ENCODE assay signal across 8 mouse cellular contexts in the genomic region with DNA sequence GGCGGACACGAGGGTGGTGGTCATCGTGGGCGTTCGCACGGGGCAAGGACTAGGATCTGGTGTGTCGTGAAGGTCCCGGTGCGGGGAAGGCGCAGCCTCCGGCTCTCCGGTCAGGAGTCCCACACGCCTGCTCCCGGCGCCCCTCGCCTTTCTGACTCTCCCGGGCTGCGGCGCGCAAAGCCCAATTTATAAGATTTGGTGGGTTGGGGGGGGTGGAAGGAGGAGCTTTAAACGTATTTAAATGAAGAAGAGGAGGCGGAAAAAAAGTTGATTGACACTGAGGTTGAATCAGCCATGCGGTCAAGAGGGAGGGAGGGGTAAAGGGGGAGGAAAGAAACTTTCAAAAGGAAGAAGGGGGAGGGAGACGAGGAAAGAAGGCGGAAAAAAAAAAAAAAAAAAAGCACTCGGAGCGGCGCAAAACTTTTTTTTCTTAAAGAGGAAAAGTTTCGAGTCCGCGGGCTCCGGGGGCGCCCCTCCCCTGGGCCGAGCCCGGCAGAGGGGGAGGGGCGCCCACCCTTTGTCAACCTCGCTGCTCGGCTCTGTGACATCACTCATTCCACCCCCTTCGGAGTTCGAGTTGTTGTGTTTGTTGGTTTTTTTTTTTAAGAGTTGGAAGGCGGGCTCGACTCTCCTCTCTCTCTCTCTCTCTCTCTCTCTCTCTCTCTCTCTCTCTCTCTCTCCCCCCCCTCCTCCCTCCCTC. TPM values are rescaled to one million over a fixed set of nuclear protein-coding genes. Genes with fewer than 3 reads are reported as not detected.
DNase-seq lines count a peak whose midpoint lies in the region; ATAC-seq and TF ChIP-seq lines count a peak whose summit lies in the region.

A gene (minus strand): TSS at position 162 of the 700 bp plus-strand sequence.

- TF ChIP-seq EP300 in heart, postnatal 0 days (IDR thresholded peaks at IDR 0.05; ENCODE audit: low read depth), result peak; percentile 66; the same call in 1 of the 2 replicates

- H3K4me2 ChIP-seq in forebrain, embryonic 11.5 days (ENCODE audit: low read depth, low read length, severe bottlenecking), result peak within 1 kb of the TSS; percentile 98
- H3K4me2 ChIP-seq in heart, postnatal 0 days (ENCODE audit: low read depth, low read length), result peak within 1 kb of the TSS; percentile 68

- no peaks in the 10 kb centered on the region for H3K9me3 ChIP-seq in forebrain, embryonic 11.5 days (ENCODE audit: control insufficient read depth, low read length)
- H3K9me3 ChIP-seq in heart, postnatal 0 days (replicated peaks; ENCODE audit: control insufficient read depth, low read length), result no peaks in the 10 kb centered on the region

- H3K4me1 ChIP-seq in forebrain, embryonic 11.5 days (replicated peaks; ENCODE audit: control insufficient read depth, insufficient read depth, low read length), result peaks cover 8% of the 10 kb centered on the region; the same call in 1 of the 2 replicates
- peaks cover 13% of the 10 kb centered on the region; the same call in 1 of the 2 replicates for H3K4me1 ChIP-seq in heart, postnatal 0 days (ENCODE audit: control insufficient read depth, insufficient read depth)
- H3K4me1 ChIP-seq in lung, adult 2 months (ENCODE audit: control insufficient read depth, insufficient read depth, low read length), result peaks cover 7% of the 10 kb centered on the region; the same call in 1 of the 2 replicates

- TF ChIP-seq POLR2A in lung, adult 2 months (IDR thresholded peaks at IDR 0.05; ENCODE audit: borderline replicate concordance, extremely low read depth, low read depth, low read length), result peak; percentile 100

- peak within 1 kb of the TSS; percentile 98 for H3K27ac ChIP-seq in forebrain, embryonic 11.5 days (ENCODE audit: low read depth, low read length)
- H3K27ac ChIP-seq in heart, postnatal 0 days (ENCODE audit: low read depth), result peak within 1 kb of the TSS; percentile 97

- peaks cover 6% of the 10 kb centered on the region for H3K36me3 ChIP-seq in forebrain, embryonic 11.5 days (ENCODE audit: control insufficient read depth, insufficient read depth, low read length)
- peaks cover 11% of the 10 kb centered on the region for H3K36me3 ChIP-seq in heart, postnatal 0 days (replicated peaks; ENCODE audit: control insufficient read depth, insufficient read depth, low read length)

- peak within 1 kb of the TSS; percentile 89 for H3K4me3 ChIP-seq in forebrain, embryonic 11.5 days (ENCODE audit: low read depth, low read length)
- H3K4me3 ChIP-seq in heart, postnatal 0 days (ENCODE audit: low read depth, low read length), result peak within 1 kb of the TSS; percentile 96
- H3K4me3 ChIP-seq in lung, adult 2 months (replicated peaks; ENCODE audit: extremely low read depth, low read depth, low read length), result peak within 1 kb of the TSS; percentile 98

- H3K9ac ChIP-seq in forebrain, embryonic 11.5 days (ENCODE audit: low read length), result peak within 1 kb of the TSS; percentile 98
- peak within 1 kb of the TSS; percentile 96 for H3K9ac ChIP-seq in heart, postnatal 0 days (replicated peaks; ENCODE audit: low read depth, low read length)

- peak; percentile 68 for ATAC-seq in forebrain, embryonic 11.5 days (replicated peaks; ENCODE audit: low FRiP score)
- ATAC-seq in heart, postnatal 0 days (ENCODE audit: insufficient read depth, low read depth), result peak; percentile 73
- peak; percentile 47 for ATAC-seq in neutrophil, adult 5-6 weeks (ENCODE audit: extremely low read depth, insufficient number of reproducible peaks, low FRiP score, poor library complexity, severe bottlenecking)

- peak; percentile 97 for DNase-seq in CD4-positive, CD25-positive, alpha-beta regulatory T cell, adult 2 months (ENCODE audit: low read depth, low spot score)
- peak; percentile 93 to 95 for DNase-seq in adrenal gland, postnatal 36 days
- DNase-seq in forebrain, embryonic 11.5 days (ENCODE audit: low spot score), result peak; percentile 96
- peak; percentile 100 for DNase-seq in heart, postnatal 0 days (ENCODE audit: low spot score)
- peak; percentile 95 to 98 for DNase-seq in kidney, postnatal 36 days
- peak; percentile 97 for DNase-seq in lung, adult 2 months
- peak; percentile 97 for DNase-seq in thymus, postnatal 0 days (ENCODE audit: low spot score)

- WGBS in forebrain, embryonic 11.5 days, result under 1% methylated on average over 40 of the region's 42 CpGs
- under 1% methylated on average over 42 of the region's 42 CpGs for WGBS in heart, postnatal 0 days
- WGBS in lung, adult 2 months, result under 1% methylated on average over 42 of the region's 42 CpGs

- no peak for TF ChIP-seq CTCF in heart, postnatal 0 days (IDR thresholded peaks at IDR 0.05; ENCODE audit: low read depth)
- no peak for TF ChIP-seq CTCF in lung, adult 2 months (IDR thresholded peaks at IDR 0.05; ENCODE audit: insufficient read depth, low read length)

- no peaks in the 10 kb centered on the region for H3K27me3 ChIP-seq in forebrain, embryonic 11.5 days (ENCODE audit: control insufficient read depth, insufficient read depth, low read length)
- no peaks in the 10 kb centered on the region for H3K27me3 ChIP-seq in heart, postnatal 0 days (ENCODE audit: control insufficient read depth, insufficient read depth, low read length)

RNA-seq across cellular contexts. Expression of the gene that starts here (rescaled TPM):
- 100 to 1,000 TPM; 230 to 283 TPM for total RNA-seq in adrenal gland, postnatal 36 days (2021)
- polyA plus RNA-seq in forebrain, embryonic 11.5 days (2014; fragmentation: Nextera tagmentation; extraction: Ambion mirVana), result 164 and 173 TPM in 2 replicates
- 80.6 and 85.1 TPM in 2 replicates for total RNA-seq in heart, postnatal 0 days (2014; rRNA removed; ENCODE audit: low replicate concordance)
- 60.3 and 69.6 TPM in 2 replicates for polyA plus RNA-seq in heart, postnatal 0 days (2015; fragmentation: Nextera tagmentation; extraction: Ambion mirVana)
- polyA plus RNA-seq in lung, adult 2 months (2012; rRNA removed), result 261 and 286 TPM in 2 replicates
- 142 and 166 TPM in 2 replicates for total RNA-seq in neutrophil, adult 5-6 weeks (2017)
- 63.4 and 69.7 TPM in 2 replicates for polyA plus RNA-seq in thymus, postnatal 0 days (2015; fragmentation: Nextera tagmentation; extraction: Ambion mirVana)

Comparison
In these comparisons a context has a peak if more than half of its experiments do, and no peak if none do; other contexts are left out.
1. Peak in every context shown above with its lines: DNase-seq, ATAC-seq, H3K4me3 ChIP-seq and H3K27ac ChIP-seq.